Mouse (Mus musculus) heart, adult 2 months (tissue): Measurements from ENCODE around the gene 4931440F15Rik.

Experiments used
- EP300 ChIP-seq: fragments of 200-500 bp; IDR thresholded peaks from 2 replicates; pipeline ENCODE4 v1.6.1; 2011; ENCODE audit warnings: low read depth, low read length, control low read depth; ENCODE audit not compliant: insufficient read depth
- POLR2A ChIP-seq: fragments of 200-500 bp; IDR thresholded peaks from 2 replicates; pipeline ENCODE4 v1.6.1; 2011; ENCODE audit warnings: mild to moderate bottlenecking, low read depth, low read length, control low read depth; ENCODE audit not compliant: insufficient read depth

- TF ChIP-seq EP300 (no peak), POLR2A (no peak)
Measured at GRCm38 (mm10) chr11:29807325-29807724, 18.1 kb downstream of the 4931440F15Rik start.
